Mouse (Mus musculus) E14TG2a.4 (cell line): ENCODE data around the gene Klf3.

ENCODE experiments used
- CTCF ChIP-seq: conservative IDR thresholded peaks from 2 replicates; pipeline ENCODE4 v1.5.1; 2014; ENCODE audit warnings: low read length
- POU5F1 ChIP-seq: IDR thresholded peaks from 2 replicates; pipeline ENCODE4 v1.6.1; 2014; ENCODE audit warnings: low read length, borderline replicate concordance

- TF ChIP-seq CTCF (no peak), POU5F1 (no peak)
Observed at GRCm38 (mm10) chr5:64877235-64878026, 74.2 kb downstream of the Klf3 start.
